Mouse (Mus musculus): ENCODE measurements around the gene Ptrh2. TPM values are rescaled to one million over a fixed set of nuclear protein-coding genes. Genes with fewer than 3 reads are reported as not detected.
"Not testable (repeated sequence)": the region's sequence is repeated elsewhere in the genome, so short reads cannot be mapped to it uniquely, and the experiment has no call there.

The Ptrh2 gene
- total RNA-seq, 2 experiments from 2014 or later = 9.9 to 10.2 TPM

DNA sequence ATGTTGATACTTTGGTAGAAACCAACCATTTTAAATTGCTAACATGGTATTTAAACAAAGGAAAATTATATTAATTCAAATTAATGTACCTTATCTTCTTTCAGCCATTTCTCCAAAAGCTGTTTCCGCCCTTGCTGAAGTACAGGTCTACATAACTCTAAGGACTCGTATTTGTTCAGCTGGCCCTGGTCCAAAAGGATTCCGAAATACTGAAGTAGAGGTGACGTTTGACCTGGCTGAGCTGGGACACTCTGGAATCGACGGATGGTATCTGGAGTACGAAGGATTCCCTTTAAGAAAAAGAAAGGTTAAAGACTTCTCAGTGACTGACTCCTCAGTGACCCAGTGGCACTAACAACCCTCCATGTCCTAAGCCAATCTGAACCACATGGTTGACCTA, 41.2 kb downstream of the Ptrh2 start:
- no peak for DNase-seq (ENCODE audit: low spot score in 2 of 2)

DNA sequence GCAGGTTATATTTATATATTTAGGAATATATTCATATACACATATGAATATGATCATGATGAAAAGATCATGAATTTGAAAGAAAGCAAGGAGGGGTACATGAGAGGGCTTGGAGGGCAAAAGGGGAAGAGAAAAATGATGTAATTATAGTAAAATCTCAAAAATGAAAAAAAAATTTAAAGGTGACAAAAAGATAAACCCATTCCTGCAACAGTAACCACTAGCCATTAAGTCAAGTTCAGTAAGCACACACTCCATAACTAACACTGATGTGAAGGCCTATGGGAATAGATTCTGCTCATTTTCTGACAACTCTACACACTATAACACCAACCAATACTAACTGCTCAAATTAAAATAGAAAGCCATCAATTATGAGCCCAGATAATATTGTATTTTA, 41.8 kb downstream of the Ptrh2 start:
- no peak for DNase-seq (ENCODE audit: low spot score in 2 of 2)

DNA sequence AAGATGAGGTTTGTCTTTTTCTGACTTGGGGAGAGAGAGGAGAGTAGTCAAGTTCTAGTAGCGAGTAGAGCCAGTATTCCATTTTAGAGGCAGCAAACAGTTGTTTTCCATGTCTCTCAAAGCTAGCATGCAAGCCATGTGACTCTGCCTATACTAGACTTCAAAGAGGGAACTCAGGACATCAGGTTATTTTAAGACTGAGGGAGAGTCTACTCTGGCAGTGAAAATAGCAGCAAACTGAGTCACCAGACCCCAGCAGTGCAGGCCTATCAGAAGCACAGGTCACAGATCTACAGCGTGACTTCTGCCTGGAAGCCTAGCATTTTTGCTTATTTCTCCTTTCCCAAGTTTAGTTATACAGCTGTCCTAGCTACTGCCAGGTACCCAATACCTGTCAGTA, 47.7 kb downstream of the Ptrh2 start:
- DNase-seq (ENCODE audit: low spot score in 2 of 2) = no peak

DNA sequence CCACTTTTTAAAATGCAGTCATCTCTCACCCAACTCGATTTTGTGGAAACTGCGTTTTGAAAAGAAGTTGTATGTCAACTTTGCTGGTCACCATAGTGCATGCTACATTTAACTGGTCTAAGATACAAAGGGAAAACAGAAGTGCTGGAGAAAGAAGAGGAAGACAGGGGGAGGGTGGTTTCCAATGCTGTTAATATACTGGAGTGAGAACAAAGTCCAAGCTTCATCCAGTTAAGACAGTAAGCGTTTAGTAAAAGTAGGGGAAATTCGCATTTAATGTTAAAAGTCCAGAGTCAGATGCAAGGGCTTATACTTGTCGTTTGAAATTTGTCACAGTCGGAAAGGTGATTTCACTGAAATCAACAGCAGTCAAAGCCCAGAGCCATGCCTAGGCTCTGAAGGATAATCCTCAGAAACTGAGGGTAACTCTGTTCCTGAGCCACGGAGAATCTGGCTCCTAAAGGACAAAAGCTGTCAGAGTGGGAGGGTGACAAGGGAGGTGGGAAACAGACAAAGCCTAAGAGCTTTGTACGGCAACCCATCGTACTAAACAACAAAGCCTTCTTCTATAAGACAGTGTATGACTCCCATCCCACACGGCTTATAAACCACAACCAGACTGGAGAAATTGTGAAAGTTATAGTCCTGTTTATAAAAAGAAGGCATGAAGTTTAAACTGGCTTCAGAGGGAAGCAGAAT, 50.6 kb downstream of the Ptrh2 start:
- no peak for DNase-seq (ENCODE audit: low spot score in 2 of 2)

DNA sequence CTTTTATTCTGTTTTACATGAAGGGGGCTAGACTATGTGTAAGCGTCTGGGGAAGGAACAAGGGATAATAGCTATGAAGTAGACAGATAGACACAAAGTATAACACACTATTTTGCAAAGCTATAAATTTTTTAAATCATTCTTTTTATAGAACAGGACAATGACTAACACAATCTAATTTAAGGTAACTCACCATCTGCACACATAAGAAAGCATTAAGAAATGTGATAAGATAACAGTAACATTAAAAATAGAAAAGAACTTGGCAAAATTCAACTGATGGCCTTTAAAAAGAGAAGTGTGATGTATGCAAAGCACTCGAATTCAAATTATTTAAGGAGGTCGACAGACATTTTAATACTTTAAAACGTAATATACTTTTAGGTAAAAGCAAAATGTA, 51.2 kb downstream of the Ptrh2 start:
- no peak for DNase-seq (ENCODE audit: low spot score in 2 of 2)

DNA sequence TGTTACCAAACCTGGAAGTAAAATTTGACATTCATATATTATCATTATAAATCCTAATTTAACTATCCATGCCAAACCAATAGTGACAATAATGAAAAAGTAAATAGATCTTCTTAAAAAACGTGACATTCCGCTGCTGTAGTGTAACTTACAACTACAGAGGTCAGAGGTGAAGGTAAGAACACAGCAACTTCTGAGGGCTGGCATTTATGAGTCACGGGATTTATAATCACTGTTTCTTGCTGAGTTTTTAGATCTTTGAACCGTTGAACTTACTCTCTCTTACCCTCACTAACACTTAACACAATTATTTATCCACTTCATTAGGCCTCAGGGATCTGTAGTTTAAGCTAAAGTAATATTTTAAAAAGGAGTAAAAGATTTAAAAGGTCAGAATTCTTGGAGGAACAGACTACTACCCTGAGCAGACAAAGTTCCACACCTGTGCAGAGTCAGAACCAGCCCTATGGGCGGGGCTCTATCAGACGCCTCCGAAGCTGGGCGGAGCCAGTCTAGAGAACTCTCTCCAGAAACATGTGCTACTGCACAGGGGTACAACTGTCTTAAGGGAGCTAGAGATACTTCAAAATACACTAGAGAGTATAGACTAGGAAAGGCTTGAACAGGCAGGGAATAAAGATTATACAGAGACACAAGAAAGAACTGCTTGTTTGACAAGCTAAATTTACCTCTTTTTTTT, 53.7 kb downstream of the Ptrh2 start:
- DNase-seq (ENCODE audit: low spot score in 2 of 2) = no peak

DNA sequence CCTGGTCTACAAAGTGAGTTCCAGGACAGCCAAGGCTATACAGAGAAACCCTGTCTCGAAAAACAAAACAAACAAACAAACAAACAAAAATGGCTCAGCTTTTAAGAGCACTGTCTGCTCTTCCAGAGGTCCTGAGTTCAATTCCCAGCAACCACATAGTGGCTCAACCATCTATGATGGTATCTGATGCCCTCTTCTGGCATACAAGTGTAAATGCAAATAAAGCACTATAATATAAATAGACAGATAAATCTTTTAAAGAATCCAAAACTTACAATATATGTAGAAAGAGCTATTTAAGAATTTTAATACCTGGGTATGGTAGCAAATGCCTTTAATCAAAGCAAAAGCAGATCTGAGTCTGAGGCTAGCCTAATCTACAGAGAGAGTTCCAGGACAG, 54.5 kb downstream of the Ptrh2 start:
- not testable (repeated sequence) for DNase-seq (ENCODE audit: low spot score in 2 of 2)

DNA sequence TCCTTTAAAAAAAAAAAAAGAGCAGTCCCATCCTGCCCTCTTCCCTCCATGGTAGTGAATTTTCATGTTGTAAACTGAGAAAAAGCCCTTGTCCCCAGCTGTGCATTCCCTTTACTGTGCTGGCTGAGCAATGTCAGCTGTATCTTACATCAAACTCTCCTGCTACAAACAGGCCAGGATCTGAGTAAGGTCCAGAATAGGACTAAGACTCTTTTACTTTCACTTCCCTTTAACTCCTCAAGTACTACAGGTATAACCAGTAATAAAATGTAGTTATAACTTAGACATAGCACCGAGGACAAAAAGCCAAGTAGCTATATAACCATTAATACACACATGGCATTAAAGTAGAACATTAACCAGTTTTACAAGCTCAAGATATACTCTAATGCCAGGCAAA, 55.2 kb downstream of the Ptrh2 start:
- DNase-seq (ENCODE audit: low spot score in 2 of 2) = no peak

DNA sequence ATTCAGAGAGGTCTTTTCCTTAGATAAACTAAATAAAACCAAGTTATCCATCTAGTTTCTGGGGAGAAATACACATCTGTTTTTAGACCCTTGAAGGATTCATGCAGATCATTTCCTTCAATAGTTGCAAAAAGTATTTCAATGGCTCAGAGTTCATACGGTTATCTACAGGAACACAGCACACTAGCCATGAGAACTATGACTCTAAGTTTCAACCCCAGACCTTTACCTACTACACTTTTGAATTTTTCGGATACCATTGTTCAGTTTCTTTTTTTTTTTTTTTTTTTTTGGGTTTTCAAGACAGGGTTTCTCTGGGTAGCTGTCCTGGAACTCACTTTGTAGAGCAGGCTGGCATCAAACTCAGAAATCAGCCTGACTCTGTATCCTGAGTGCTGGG, 55.7 kb downstream of the Ptrh2 start:
- DNase-seq (ENCODE audit: low spot score in 2 of 2) = no peak

DNA sequence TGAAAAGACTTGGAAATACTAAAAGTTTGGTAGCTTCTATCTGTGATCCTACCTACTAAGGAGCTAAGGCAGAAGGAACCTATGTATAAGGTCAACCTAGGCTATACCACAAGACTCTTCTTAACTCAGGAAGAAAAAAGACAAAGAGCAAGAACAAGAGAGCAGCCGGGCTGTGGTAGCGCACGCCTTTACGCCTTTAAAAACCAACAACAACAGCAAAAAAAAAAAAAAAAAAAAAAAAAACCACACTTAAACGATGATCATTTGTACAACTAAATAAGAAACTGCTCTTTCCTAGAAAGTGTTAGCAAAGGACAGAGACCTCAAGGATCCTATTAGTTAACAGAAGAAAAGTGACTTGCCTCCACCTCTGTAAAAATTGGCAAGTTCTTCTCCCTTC, 57.7 kb downstream of the Ptrh2 start:
- DNase-seq (ENCODE audit: low spot score in 2 of 2) = no peak

Other genes starting within 250 kb of the Ptrh2 start
- gene Rnft1, start 199.3 kb upstream of the Ptrh2 start, total RNA-seq (2021) = 10 to 100 TPM; 20.5 to 26.8 TPM
- gene Rps6kb1, start 139.2 kb upstream of the Ptrh2 start, total RNA-seq (2021) = 10 to 100 TPM; 45.2 to 46.3 TPM
- gene Tubd1, start 139.0 kb upstream of the Ptrh2 start, total RNA-seq (2021) = 1 to 10 TPM; 7.0 to 9.2 TPM
- gene Vmp1, start 149 bp upstream of the Ptrh2 start, total RNA-seq (2021) = 100 to 1,000 TPM; 129 to 130 TPM
- 100 to 1,000 TPM; 481 to 511 TPM for gene Cltc, start 73.6 kb downstream of the Ptrh2 start, total RNA-seq (2021)
- 10 to 100 TPM; 24.4 to 24.6 TPM for gene Dhx40, start 123.8 kb downstream of the Ptrh2 start, total RNA-seq (2021)

Data from layer of hippocampus, postnatal 14 days (tissue).